Mouse (Mus musculus): Measurements from ENCODE around the gene Slc38a10.

Slc38a10 gene

GRCm38 (mm10) chr11:120151113-120151494 lies at the start of gene Slc38a10:
TSS of gene Slc38a10 (minus strand) at chr11:120151346.
- peak; percentile 98 to 99 for DNase-seq (ENCODE audit: low spot score in 2 of 2)

DNA sequence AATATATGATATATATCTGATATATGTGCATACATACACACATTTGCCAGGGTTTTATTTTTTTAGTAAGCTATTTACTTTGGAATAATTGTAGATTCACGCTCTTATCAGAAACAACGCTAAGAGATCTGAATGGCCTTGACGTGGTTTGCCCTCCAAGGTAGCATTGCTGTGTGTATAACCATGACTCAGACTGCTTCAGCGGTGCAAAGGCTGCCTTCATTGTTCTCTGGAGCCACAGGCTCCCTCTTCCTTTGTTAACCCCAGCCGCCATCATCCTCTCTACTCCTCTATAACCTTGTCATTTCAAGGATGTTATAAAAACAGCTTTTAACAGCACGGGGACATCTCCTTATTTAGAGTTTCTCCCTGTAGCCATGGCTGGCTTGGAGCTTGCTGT lies 49.5 kb upstream of the Slc38a10 start:
- DNase-seq (ENCODE audit: low spot score in 2 of 2): no peak

- DNase-seq (ENCODE audit: low spot score in 2 of 2): no peak
These were observed 48.6 kb upstream of the Slc38a10 start for GRCm38 (mm10) chr11:120199766-120200165.

- no peak for DNase-seq (ENCODE audit: low spot score in 2 of 2)
These were observed 47.7 kb upstream of the Slc38a10 start for GRCm38 (mm10) chr11:120198831-120199230.

GRCm38 (mm10) chr11:120190526-120191412 lies 39.6 kb upstream of the Slc38a10 start:
- no peak for DNase-seq (ENCODE audit: low spot score in 2 of 2)

GRCm38 (mm10) chr11:120189459-120190312 lies 38.5 kb upstream of the Slc38a10 start:
- DNase-seq (ENCODE audit: low spot score in 2 of 2): peak; percentile 95 to 99

DNA sequence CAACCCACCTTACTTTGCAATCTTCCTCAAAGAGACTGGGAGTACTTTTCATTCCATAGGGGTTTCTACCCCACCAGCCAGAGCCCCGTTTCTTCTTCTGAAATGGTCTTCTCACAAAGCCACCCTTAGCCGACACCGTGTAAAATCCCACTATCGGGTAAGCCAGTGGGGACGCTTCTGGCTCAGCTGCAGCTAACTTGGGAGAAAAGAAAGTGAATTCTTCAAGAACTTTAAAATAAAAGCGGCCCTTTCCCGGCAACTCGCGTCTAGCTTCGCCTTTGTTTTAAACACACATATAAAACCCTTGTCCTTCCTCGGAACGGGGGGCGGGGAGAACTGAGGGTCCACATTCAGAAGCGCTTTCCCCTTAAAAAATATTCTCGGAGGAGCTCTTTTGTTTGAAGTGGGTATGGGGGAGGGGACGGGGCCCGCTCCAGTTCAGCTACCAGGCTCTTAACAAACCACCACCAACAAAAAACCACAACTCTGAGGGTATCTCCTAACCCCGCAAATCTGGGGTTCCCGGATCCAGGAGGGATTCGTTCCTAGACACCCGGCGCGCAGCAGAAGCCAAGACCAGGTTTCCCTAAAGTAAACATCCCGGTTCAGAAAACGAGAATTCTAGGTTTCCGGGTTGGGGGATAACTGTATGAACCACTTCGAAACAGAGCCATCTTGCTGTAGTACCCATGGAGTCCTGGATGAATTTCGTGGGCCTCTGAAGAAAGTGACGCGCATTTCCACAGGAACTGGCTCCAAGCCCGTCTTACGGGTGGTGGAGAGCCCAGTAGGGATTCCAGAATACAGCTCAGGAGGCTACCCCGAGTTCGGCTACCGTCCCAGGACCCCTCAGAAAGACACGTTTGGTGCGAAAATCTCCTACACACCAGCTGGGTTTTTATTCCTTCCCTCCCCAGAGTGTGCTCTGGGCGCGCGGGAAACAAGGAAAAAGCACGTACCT lies 37.6 kb upstream of the Slc38a10 start:
- DNase-seq (ENCODE audit: low spot score in 2 of 2): peak in 1 of 2 experiments; percentile 52

DNA sequence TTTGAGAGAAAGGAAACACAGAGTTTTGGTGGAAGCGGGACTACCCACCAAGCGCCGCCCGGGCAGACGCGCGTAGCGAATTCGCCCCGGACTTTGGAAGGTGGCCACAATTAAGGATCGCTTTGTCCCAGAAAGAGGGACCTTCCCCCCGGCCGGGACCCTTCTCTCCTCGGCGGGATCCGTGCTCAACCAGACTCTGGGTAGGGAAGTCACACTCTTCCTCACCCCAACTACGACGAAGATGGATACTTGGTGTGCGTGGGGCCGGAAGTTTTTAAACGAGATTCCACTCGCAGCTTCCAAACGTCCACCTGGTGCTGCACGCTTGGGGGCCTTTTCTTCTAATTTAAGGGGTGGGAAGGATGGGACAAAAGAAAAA lies 36.9 kb upstream of the Slc38a10 start:
- DNase-seq (ENCODE audit: low spot score in 2 of 2): no peak

DNA sequence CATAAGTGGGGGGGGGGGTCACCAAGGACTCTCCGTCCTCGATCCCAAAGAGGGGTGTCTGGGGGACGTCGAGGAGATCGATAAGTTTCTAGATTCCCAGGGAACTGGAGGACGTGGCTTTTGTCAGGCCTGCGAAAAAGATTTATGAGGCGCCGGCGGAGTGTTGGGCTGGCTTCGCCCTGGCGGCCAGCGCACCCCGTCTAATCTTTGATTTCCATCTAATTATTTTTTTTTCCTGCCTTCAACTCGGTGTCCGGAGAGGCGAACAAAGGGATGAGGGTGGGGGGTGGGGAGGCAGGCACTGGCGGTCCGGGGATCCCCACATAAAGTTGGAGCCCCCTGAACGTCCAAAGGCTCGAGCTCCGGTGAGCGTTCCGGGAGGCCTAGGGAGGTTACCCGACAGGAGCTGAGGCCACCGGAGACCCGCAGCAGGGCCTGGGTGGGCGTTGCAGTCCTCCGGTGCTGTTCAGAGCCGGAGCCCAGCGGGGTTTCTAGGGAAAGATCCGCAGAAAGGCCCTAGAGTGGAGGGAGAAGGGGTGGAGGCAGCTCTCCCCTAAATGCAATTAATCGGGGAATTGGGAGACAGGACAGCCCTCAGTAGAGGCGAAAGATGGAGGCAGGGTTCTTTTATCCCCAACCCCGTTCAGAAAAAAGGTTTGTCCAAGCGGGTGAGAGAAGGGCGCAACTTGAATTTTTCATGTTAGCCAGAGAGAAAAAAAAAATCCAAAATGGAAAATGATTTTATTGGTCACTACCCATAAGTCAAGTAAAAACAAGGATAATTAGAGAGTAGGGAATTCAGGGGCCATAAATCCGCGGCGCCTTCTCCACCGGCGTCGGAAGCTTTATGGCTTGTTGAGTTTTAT lies 36.3 kb upstream of the Slc38a10 start:
- DNase-seq (ENCODE audit: low spot score in 2 of 2): no peak

DNA sequence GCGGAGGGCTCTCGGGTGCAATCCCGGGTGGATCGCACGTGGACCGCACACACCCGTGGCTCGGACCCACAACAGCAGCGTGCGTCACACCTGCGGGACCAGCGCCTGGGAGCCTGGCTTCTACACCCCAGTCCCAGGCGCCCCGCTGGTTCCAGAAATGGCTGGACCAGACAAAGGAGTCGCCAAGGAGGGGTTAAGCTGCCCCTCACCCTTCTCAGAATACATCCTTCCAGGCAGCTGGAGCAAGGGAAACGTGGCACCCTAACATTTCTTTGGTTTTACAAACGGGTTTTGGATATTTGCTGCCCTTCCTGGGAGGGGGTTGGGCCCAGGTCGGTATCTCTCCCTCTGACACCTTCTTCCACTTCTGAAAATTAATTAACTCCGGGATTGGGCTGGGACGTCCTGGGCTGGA lies 35.7 kb upstream of the Slc38a10 start:
- DNase-seq (ENCODE audit: low spot score in 2 of 2): peak in 1 of 2 experiments; percentile 61

- DNase-seq (ENCODE audit: low spot score in 2 of 2): no peak
These were observed 35.1 kb upstream of the Slc38a10 start for GRCm38 (mm10) chr11:120186145-120186740.

DNA sequence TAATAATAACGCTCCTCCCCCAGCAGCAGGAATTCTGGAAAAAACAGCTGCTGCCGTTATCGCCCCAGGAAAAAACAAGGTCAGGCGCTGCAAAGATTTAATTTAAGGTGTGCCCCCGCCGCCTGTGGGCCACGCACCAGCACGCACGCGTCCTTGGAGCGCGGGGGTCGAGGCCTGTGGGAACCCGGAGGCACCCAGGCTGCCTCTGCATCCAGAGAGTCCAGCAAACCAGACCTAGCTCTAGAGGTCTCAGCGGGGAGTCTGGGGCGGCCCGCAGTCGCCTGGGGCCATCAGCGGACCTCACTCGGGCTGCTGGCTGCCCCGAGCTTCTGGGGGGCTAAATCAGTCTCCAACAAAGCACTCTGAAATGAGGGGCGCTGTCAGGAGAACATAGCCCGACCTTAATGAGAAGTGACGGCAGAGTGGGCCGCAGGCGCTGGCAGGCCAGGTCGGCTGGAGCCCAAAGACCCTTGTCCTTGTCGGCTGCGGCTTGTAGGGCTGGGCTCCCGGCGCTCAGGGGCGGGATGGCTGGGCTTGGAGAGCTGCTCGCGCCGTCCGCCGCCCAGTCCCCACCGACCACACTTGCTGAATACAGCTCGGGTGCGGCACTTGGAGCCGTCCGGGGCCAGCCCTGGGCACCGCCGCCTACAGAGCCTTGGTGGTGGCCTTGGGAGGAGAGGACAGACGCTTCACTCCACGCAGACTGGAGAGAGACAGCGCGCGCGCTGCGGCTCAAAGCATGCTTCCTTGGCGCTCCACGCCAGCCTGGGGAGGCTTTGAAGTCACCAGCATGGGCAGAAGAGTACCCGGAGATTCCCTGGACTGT lies 34.4 kb upstream of the Slc38a10 start:
- DNase-seq (ENCODE audit: low spot score in 2 of 2): peak in 1 of 2 experiments; percentile 56

DNA sequence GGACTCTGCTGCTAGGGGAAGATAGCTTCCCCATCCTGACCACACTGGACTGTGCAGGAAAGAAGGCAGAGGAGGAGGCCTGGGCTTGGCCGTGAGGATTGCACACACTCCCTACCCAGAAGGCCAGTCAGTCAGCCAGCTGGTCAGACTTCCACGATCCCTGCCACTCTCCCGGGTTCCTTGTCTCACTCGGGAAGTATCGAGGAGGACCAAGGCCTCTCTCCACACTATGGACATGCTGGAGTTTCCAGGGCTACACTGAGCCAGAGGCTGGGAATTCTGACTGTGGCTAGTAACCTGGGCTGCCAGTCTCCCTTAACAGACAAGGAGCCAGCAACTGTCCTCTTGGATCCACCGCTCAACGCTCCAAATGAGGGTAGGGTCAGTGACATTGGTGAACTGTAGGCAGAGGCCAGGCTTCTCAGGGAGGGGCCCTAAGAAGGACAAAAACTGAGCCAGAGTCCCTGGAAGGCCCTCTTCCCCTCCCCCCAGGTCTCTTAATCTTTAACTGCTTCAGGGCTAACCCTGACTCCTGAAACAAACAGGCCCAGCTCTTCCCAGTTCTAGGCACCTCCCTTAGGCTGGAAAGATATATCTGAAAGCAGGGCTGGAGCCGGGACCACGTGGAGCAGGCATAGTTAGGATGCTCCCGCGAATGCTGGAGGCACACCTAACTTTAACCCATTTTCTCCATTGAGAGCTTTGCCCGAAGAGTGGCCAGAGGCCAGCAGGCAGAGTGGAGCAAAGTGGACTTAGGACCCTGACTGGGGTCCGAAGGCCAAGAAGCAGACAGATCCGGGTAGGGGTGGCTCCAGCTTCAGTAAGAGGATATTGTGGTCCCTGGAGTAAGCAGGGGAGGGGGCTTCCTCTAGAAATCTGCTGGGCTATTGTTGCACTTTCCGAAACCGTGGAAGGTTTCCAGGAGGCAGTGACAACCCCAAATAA lies 33.5 kb upstream of the Slc38a10 start:
- DNase-seq (ENCODE audit: low spot score in 2 of 2): no peak

DNA sequence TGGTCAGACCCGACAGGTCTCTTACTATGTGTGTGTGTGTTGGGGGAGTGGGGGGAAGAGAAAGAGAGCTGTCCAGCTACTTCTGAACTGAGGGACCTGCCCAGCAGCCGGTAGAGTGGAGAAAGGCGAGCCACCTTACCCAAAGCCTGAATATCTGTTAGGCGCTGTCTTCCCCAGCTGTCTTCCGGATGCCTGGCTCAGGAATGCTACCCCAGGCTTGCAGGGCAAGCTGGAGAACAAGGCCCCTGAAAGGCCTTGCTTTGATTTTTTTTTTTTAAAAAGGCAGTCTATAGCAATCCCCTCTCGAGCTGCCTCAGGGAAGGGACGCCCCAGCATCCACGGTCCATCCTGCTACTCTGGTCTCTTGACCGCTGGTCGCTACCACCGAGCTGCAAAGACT lies 32.6 kb upstream of the Slc38a10 start:
- DNase-seq (ENCODE audit: low spot score in 2 of 2): no peak

DNA sequence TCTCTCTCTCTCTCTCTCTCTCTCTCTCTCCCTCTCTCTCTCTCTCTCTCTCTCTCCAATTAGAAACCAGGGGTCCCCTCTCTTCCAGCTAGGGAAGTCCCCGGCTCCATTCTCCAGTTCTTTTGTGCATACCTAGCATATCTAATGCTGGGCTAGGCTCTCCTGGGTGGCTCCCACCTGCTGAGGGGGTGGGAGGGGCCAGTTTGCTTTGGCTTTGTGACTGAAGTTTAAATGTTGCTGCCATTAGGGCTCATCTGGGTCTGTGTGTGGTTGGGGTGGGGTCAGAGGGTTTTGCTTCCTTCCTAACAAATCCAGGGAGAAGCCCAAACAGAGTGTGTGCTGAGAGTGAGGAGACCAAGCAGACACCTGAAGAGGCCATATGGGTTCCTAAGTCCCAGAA lies 32.0 kb upstream of the Slc38a10 start:
- DNase-seq (ENCODE audit: low spot score in 2 of 2): no peak

GRCm38 (mm10) chr11:120182396-120183030 lies 31.4 kb upstream of the Slc38a10 start:
- no peak for DNase-seq (ENCODE audit: low spot score in 2 of 2)

DNA sequence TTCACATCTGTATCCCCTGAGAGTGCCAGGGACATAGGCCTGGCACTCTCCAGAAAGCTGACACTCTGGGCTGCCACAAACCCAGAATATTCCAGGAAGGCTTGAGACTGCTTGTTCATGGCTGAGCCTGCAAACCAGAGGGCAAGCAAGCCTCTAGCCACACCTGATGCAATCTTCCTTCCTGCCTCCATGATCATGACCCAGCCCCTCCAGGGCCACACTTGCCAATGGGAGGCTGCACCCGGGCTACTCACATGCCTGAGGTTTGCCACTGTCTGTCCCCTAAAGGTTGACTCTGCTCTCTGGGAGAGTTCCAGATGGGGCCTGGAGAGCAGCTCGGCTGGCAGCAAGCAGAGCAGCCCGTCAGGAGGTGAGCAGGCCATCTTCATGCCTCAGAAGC lies 30.2 kb upstream of the Slc38a10 start:
- no peak for DNase-seq (ENCODE audit: low spot score in 2 of 2)

- DNase-seq (ENCODE audit: low spot score in 2 of 2): no peak
These were observed 28.2 kb upstream of the Slc38a10 start for GRCm38 (mm10) chr11:120179374-120179773.
